Mouse (Mus musculus) CH12.LX (cell line): ENCODE measurements around the gene Ctcfl. TPM values are rescaled to one million over a fixed set of nuclear protein-coding genes. Genes with fewer than 3 reads are reported as not detected.

Experiments used
- DNase-seq: peaks from one replicate; pipeline ENCODE4 v3.0.0-alpha.2; 2013; ENCODE audit errors: extremely low read depth
- H3K27ac ChIP-seq: 2 replicates; pipeline ENCODE4 v1.5.1; 2012; ENCODE audit warnings: low read depth, mild to moderate bottlenecking, control low read depth, moderate library complexity; ENCODE audit not compliant: insufficient read depth
- H3K27me3 ChIP-seq: replicated peaks from 2 replicates; pipeline ENCODE3; 2012; ENCODE audit warnings: inconsistent platforms
- H3K36me3 ChIP-seq, 2 experiments: replicated peaks in 1 of 2; 2 replicates each; pipeline versions ENCODE3 to v1.6.1; 2012; ENCODE audit warnings: inconsistent platforms in 1 of 2, low read length in 1 of 2, mild to moderate bottlenecking in 1 of 2, mixed read lengths in 1 of 2, moderate library complexity in 1 of 2; ENCODE audit not compliant: control insufficient read depth in 1 of 2, insufficient read depth in 1 of 2
- H3K4me1 ChIP-seq, 2 experiments: 2 replicates each; pipeline ENCODE4 v1.6.1; 2012; ENCODE audit warnings: inconsistent platforms in 1 of 2, moderate library complexity in 1 of 2; ENCODE audit not compliant: insufficient read depth in 2 of 2, control insufficient read depth in 1 of 2
- H3K4me2 ChIP-seq: 2 replicates; pipeline ENCODE4 v1.6.1; 2012; ENCODE audit warnings: low read depth, mild to moderate bottlenecking, control low read depth; ENCODE audit not compliant: poor library complexity, insufficient read depth, severe bottlenecking
- H3K4me3 ChIP-seq, 3 experiments: fragments of 150-350 bp in 1 of 3; sonication (generic) in 1 of 3; replicated peaks in 1 of 3; 2 replicates each; pipeline versions ENCODE3 to v1.5.1; 2011 to 2012; ENCODE audit warnings: low read depth in 2 of 3, low read length in 2 of 3, mild to moderate bottlenecking in 2 of 3, moderate library complexity in 2 of 3, control low read depth in 1 of 3, improper control_type of control experiment in 1 of 3, inconsistent platforms in 1 of 3, mixed read lengths in 1 of 3; ENCODE audit not compliant: poor library complexity in 1 of 3
- H3K79me2 ChIP-seq: replicated peaks from 2 replicates; pipeline ENCODE4 v1.6.1; 2012; ENCODE audit warnings: mild to moderate bottlenecking, moderate library complexity; ENCODE audit not compliant: control insufficient read depth, poor library complexity, insufficient read depth, severe bottlenecking; ENCODE audit errors: extremely low read depth
- H3K9ac ChIP-seq: 2 replicates; pipeline ENCODE4 v1.6.1; 2012; ENCODE audit warnings: low read depth, mild to moderate bottlenecking, control low read depth, moderate library complexity; ENCODE audit not compliant: insufficient read depth
- H3K9me3 ChIP-seq: replicated peaks from 2 replicates; pipeline ENCODE3; 2012; ENCODE audit warnings: low read length, inconsistent platforms, mixed read lengths
- CHD1 ChIP-seq: IDR thresholded peaks from 2 replicates; pipeline ENCODE4 v1.6.1; 2012; ENCODE audit warnings: low read depth, low read length, improper control_type of control experiment, inconsistent platforms
- CHD2 ChIP-seq: IDR thresholded peaks from 2 replicates; pipeline ENCODE4 v1.6.1; 2011; ENCODE audit warnings: low read length, improper control_type of control experiment
- CTCF ChIP-seq, 2 experiments: IDR thresholded peaks in 1 of 2; conservative IDR thresholded peaks in 1 of 2; 2 replicates each; pipeline ENCODE4 v1.5.1; 2011 to 2012; ENCODE audit warnings: low read depth in 2 of 2, low read length in 2 of 2, improper control_type of control experiment in 1 of 2, inconsistent platforms in 1 of 2, mild to moderate bottlenecking in 1 of 2, moderate library complexity in 1 of 2
- ELF1 ChIP-seq: IDR thresholded peaks from 2 replicates; pipeline ENCODE4 v1.6.1; 2014; ENCODE audit warnings: low read depth, mild to moderate bottlenecking, inconsistent platforms, low read length, improper control_type of control experiment
- GABPA ChIP-seq: IDR thresholded peaks from 2 replicates; pipeline ENCODE4 v1.6.1; 2012; ENCODE audit warnings: low read depth, low read length, improper control_type of control experiment, inconsistent platforms; ENCODE audit not compliant: insufficient replicate concordance
- HCFC1 ChIP-seq: IDR thresholded peaks from 2 replicates; pipeline ENCODE4 v1.6.1; 2012; ENCODE audit warnings: low read depth, mild to moderate bottlenecking, inconsistent platforms, low read length, improper control_type of control experiment
- IRF4 ChIP-seq: IDR thresholded peaks from 2 replicates; pipeline ENCODE4 v1.6.1; 2014; ENCODE audit warnings: low read depth, mild to moderate bottlenecking, inconsistent platforms, low read length, improper control_type of control experiment
- JUN ChIP-seq: IDR thresholded peaks from 2 replicates; pipeline ENCODE4 v1.6.1; 2011; ENCODE audit warnings: low read depth, mild to moderate bottlenecking, low read length, improper control_type of control experiment, moderate library complexity; ENCODE audit not compliant: insufficient read depth
- JUND ChIP-seq: conservative IDR thresholded peaks from 2 replicates; pipeline ENCODE4 v1.6.1; 2011; ENCODE audit warnings: low read depth, low read length, improper control_type of control experiment
- KAT2A ChIP-seq: IDR thresholded peaks from 2 replicates; pipeline ENCODE4 v1.6.1; 2012; ENCODE audit warnings: low read length, improper control_type of control experiment, inconsistent platforms; ENCODE audit not compliant: insufficient replicate concordance
- MAZ ChIP-seq: IDR thresholded peaks from 2 replicates; pipeline ENCODE4 v1.6.1; 2012; ENCODE audit warnings: low read depth, mild to moderate bottlenecking, inconsistent platforms, low read length, improper control_type of control experiment, moderate library complexity
- MEF2A ChIP-seq: IDR thresholded peaks from 2 replicates; pipeline ENCODE4 v1.6.1; 2014; ENCODE audit warnings: low read depth, mild to moderate bottlenecking, inconsistent platforms, low read length, improper control_type of control experiment, borderline replicate concordance
- MXI1 ChIP-seq: IDR thresholded peaks from 2 replicates; pipeline ENCODE4 v1.6.1; 2011; ENCODE audit warnings: mild to moderate bottlenecking, low read depth, low read length, improper control_type of control experiment
- MYC ChIP-seq: IDR thresholded peaks from 2 replicates; pipeline ENCODE4 v1.6.1; 2011; ENCODE audit warnings: low read depth, mild to moderate bottlenecking, improper control_type of control experiment, low read length
- NELFE ChIP-seq: IDR thresholded peaks from 2 replicates; pipeline ENCODE4 v1.6.1; 2011; ENCODE audit warnings: low read depth, low read length, improper control_type of control experiment
- NRF1 ChIP-seq: IDR thresholded peaks from 2 replicates; pipeline ENCODE4 v1.6.1; 2014; ENCODE audit warnings: low read depth, mild to moderate bottlenecking, inconsistent platforms, low read length, improper control_type of control experiment, moderate library complexity
- POLR2A ChIP-seq: IDR thresholded peaks from 2 replicates; pipeline ENCODE4 v1.6.1; 2011; ENCODE audit warnings: low read depth, mild to moderate bottlenecking, improper control_type of control experiment, low read length
- POLR2AphosphoS2 ChIP-seq: IDR thresholded peaks from 2 replicates; pipeline ENCODE4 v1.6.1; 2011; ENCODE audit warnings: low read depth, low read length, improper control_type of control experiment
- RAD21 ChIP-seq: IDR thresholded peaks from 2 replicates; pipeline ENCODE4 v1.6.1; 2011; ENCODE audit warnings: low read depth, mild to moderate bottlenecking, low read length, improper control_type of control experiment, moderate library complexity
- SIN3A ChIP-seq: IDR thresholded peaks from 2 replicates; pipeline ENCODE4 v1.6.1; 2012; ENCODE audit warnings: low read length, improper control_type of control experiment, inconsistent platforms
- SMC3 ChIP-seq: IDR thresholded peaks from 2 replicates; pipeline ENCODE4 v1.6.1; 2011; ENCODE audit warnings: low read depth, low read length, improper control_type of control experiment
- TCF12 ChIP-seq: IDR thresholded peaks from 2 replicates; pipeline ENCODE4 v1.6.1; 2014; ENCODE audit warnings: low read depth, mild to moderate bottlenecking, inconsistent platforms, low read length, improper control_type of control experiment
- USF1 ChIP-seq: IDR thresholded peaks from 2 replicates; pipeline ENCODE4 v1.6.1; 2014; ENCODE audit warnings: low read depth, mild to moderate bottlenecking, inconsistent platforms, low read length, improper control_type of control experiment
- ZC3H11A ChIP-seq: IDR thresholded peaks from 2 replicates; pipeline ENCODE4 v1.6.1; 2012; ENCODE audit warnings: low read depth, mild to moderate bottlenecking, inconsistent platforms, low read length, improper control_type of control experiment
- ZNF384 ChIP-seq: IDR thresholded peaks from 2 replicates; pipeline ENCODE4 v1.6.1; 2012; ENCODE audit warnings: low read depth, low read length, improper control_type of control experiment, inconsistent platforms
- dilution Hi-C: fragments of 300-500 bp; cut with MboI; formaldehyde crosslinking; loops from 2 replicates; pipeline ENCODE4 v1.14.3; 2020; ENCODE audit warnings: low sequenced_read_pairs; ENCODE audit not compliant: extremely low pct_unique_long_range_greater_than_20kb, extremely low pct_ligation_motif_present
- in situ Hi-C: fragments of 300-500 bp; cut with MboI; formaldehyde crosslinking; loops from 3 replicates; pipeline ENCODE4 v1.14.3; 2019; ENCODE audit warnings: low sequenced_read_pairs, low pct_ligation_motif_present, low pct_unique_long_range_greater_than_20kb, mixed read lengths
- polyA plus RNA-seq: library from polyadenylated mRNA; unstranded; fragments of >175 nt; gene quantifications from 2 replicates; pipeline ENCODE4 v1.2.1, GENCODE M21; 2012; ENCODE audit warnings: low read depth; ENCODE audit not compliant: insufficient read length
- total RNA-seq, 2 experiments: library from RNA; depleted of rRNA; stranded (reverse); fragments of 300-350 nt in 1 of 2; fragments of >200 nt in 1 of 2; gene quantifications; 2 replicates each; pipeline ENCODE4 v1.2.3; 2012 to 2014

Ctcfl gene
- total and polyA plus RNA-seq, 3 experiments, result 0.11 TPM; not detected in 2

DNA sequence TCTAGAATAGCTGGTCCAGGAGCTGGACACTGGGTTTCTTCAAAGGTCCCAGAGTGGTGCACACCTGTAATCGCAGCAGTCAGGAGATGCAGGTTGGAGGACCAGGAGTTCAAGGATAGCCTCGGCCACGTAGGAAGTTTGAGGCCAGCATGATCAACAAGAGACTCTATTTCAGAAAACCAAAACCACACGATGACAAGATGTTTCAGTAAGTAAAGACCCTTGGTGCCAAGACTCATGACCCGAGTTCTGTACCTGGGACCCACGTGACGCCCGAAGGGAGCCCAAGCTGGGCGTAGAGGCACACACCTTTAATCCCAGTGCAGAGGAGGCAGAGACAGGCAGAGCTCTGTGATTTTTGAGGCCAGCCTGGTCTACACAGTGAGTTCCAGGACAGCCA, 36.2 kb downstream of the Ctcfl start:
- peaks cover 7% of the 10 kb centered on the region for H3K9me3 ChIP-seq
- H3K9ac ChIP-seq, result no peak overlapping the region
- H3K4me3 ChIP-seq, result no peak overlapping the region
- no peaks in the 10 kb centered on the region for H3K79me2 ChIP-seq
- dilution Hi-C loops (no loop called here), in situ Hi-C loops (loop anchor here (5.0 to 25.0 kb wide), 4 partner anchors 36 to 596 kb away; no protein-coding TSS in a partner anchor)
- peaks cover 0 to 47% of the 10 kb centered on the region in 2 experiments; a peak in 2 of 4 replicates for H3K4me1 ChIP-seq
- peaks cover 7% of the 10 kb centered on the region for H3K27me3 ChIP-seq
- H3K27ac ChIP-seq, result no peak overlapping the region
- no peaks in the 10 kb centered on the region for H3K36me3 ChIP-seq
- TF ChIP-seq MAZ (no peak), SIN3A (no peak), GABPA (no peak), MYC (no peak), NELFE (no peak), JUND (no peak), POLR2A (no peak), HCFC1 (no peak)
- DNase-seq, result no peak
- H3K4me2 ChIP-seq, result no peak overlapping the region

DNA sequence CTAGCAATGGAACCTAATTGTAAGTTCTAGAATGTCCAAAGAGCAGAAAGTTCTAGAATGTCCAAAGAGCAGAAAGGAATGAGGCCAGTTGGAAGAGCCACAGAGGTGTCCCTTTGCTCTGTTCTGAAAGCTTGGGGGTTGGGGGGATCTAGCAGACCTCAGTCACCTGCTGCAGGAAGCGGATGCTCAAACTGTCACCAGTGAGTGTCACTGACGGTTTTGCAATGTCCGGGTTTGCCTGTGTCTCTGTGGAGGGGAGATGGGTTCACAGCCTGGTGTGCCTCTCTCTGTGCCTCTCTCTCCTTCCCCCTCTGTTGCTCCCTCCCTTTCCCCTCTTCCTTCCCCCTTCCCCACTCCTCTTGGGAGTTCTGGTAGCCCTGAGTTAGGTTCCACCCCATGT, 36.6 kb downstream of the Ctcfl start:
- Histone ChIP-seq H3K4me1 (peaks cover 0 to 47% of the 10 kb centered on the region in 2 experiments; a peak in 2 of 4 replicates), H3K36me3 (no peaks in the 10 kb centered on the region), H3K4me2 (no peak overlapping the region), H3K27ac (no peak overlapping the region), H3K4me3 (no peak overlapping the region), H3K9ac (no peak overlapping the region), H3K27me3 (peaks cover 7% of the 10 kb centered on the region), H3K9me3 (peaks cover 7% of the 10 kb centered on the region), H3K79me2 (no peaks in the 10 kb centered on the region)
- TF ChIP-seq KAT2A, result no peak
- in situ Hi-C loops (loop anchor here (5.0 to 25.0 kb wide), 4 partner anchors 35 to 595 kb away; no protein-coding TSS in a partner anchor), dilution Hi-C loops (no loop called here)
- DNase-seq, result no peak

GRCm38 (mm10) chr2:173080785-173081241, 38.5 kb downstream of the Ctcfl start:
- Histone ChIP-seq H3K4me3 (no peak overlapping the region), H3K36me3 (no peaks in the 10 kb centered on the region), H3K27me3 (peaks cover 8% of the 10 kb centered on the region), H3K79me2 (no peaks in the 10 kb centered on the region), H3K9me3 (peaks cover 7% of the 10 kb centered on the region), H3K4me1 (peaks cover 0 to 39% of the 10 kb centered on the region in 2 experiments; a peak in 2 of 4 replicates), H3K4me2 (no peak overlapping the region), H3K9ac (no peak overlapping the region), H3K27ac (no peak overlapping the region)
- DNase-seq, result peak; percentile 72
- in situ Hi-C loops (loop anchor here (5.0 to 25.0 kb wide), 4 partner anchors 34 to 594 kb away; no protein-coding TSS in a partner anchor), dilution Hi-C loops (no loop called here)
- no peak for TF ChIP-seq GABPA
- TF ChIP-seq MYC, result no peak
- TF ChIP-seq POLR2AphosphoS2, result no peak
- no peak for TF ChIP-seq JUN
- TF ChIP-seq IRF4, result 0 out of 2 replicates have a peak, but pooled peaks have one; percentile 20
- no peak for TF ChIP-seq HCFC1
- TF ChIP-seq SMC3, result peak; percentile 95
- TF ChIP-seq CTCF (conservative IDR thresholded peaks at IDR 0.05 in 1 of 2, IDR thresholded peaks at IDR 0.05 in 1 of 2; ENCODE audit: low read depth in 2 of 2, low read length in 2 of 2), result peak; percentile 48 to 93; a peak in 3 of 4 replicates
- no peak for TF ChIP-seq CHD2
- TF ChIP-seq MEF2A, result no peak
- 0 out of 2 replicates have a peak, but pooled peaks have one; percentile 53 for TF ChIP-seq MAZ
- TF ChIP-seq ZC3H11A, result peak; percentile 63
- TF ChIP-seq NELFE, result peak; percentile 29; the same call in 1 of the 2 replicates
- no peak for TF ChIP-seq MXI1
- no peak for TF ChIP-seq ELF1
- no peak for TF ChIP-seq USF1
- TF ChIP-seq ZNF384, result no peak
- TF ChIP-seq RAD21, result peak; percentile 90
- TF ChIP-seq NRF1, result 0 out of 2 replicates have a peak, but pooled peaks have one; percentile 12
- no peak for TF ChIP-seq TCF12
- no peak for TF ChIP-seq CHD1
